Mouse (Mus musculus): Measurements from ENCODE around the gene Galnt16. TPM values are rescaled to one million over a fixed set of nuclear protein-coding genes. Genes with fewer than 3 reads are reported as not detected.

Galnt16 gene
- polyA plus RNA-seq, 2 experiments, result 15.7 to 19.1 TPM

DNA sequence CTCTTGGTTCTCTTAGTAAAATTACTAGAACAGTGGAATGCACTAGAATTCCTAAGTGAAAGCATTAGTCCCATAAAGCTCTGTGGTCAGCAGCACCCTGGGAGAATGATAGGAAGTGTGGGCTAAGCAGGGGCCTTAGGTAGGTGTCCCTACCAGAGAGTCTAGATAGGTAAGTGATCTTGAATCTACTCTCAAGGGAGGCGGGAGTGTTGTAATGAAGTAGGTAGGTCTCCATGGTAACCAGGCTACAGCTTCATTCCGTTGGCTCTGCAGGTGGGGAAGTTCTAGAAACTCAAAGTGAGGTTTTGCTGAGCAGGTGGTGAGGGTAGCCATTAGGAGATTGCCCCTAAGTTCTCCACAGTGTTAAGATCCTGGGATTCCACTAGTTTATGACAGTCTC is 47.7 kb downstream of the Galnt16 start:
- no peak overlapping the region for H3K4me2 ChIP-seq (replicated peaks; ENCODE audit: low read depth, low read length, severe bottlenecking)
- no peaks in the 10 kb centered on the region; the same call in 1 of the 2 replicates for H3K9me3 ChIP-seq (ENCODE audit: control insufficient read depth, low read length)
- no peak for TF ChIP-seq POLR2A (IDR thresholded peaks at IDR 0.05; ENCODE audit: borderline replicate concordance, extremely low read depth, insufficient read depth, insufficient read length)
- no peaks in the 10 kb centered on the region for H3K27me3 ChIP-seq (ENCODE audit: control insufficient read depth, insufficient read depth, low read length)
- WGBS, result 42% methylated on average over 2 of the region's 2 CpGs
- ATAC-seq (ENCODE audit: low FRiP score, low read depth) (no peak), DNase-seq (ENCODE audit: low spot score) (no peak)
- H3K27ac ChIP-seq (replicated peaks; ENCODE audit: low read depth, low read length), result no peak overlapping the region
- H3K4me3 ChIP-seq (replicated peaks; ENCODE audit: low read length), result no peak overlapping the region
- H3K4me1 ChIP-seq (ENCODE audit: control insufficient read depth, insufficient read depth, low read length), result peaks cover 24% of the 10 kb centered on the region
- H3K36me3 ChIP-seq (ENCODE audit: control insufficient read depth, insufficient read depth, low read length), result no peaks in the 10 kb centered on the region
- no peak overlapping the region for H3K9ac ChIP-seq (ENCODE audit: low read depth, low read length, severe bottlenecking)

DNA sequence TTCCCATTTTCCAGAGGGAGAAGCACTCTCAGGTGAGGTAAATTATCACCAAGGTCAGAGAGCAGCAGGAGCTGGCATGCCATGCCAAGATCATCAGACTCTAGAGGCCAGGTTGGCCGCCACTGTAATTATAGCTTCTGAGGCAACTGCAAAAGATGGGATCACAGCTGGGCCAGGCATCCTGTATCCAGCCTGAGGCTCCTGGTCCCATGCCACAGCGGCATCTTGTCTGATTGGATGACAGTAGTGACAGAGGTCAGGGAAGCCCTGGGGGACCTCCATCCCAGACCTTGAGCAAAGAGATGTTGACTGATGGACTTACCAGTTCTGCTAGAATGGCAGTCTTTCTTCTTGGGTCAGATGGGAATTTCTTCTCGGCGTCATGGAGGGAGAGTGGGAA is 48.4 kb downstream of the Galnt16 start:
- DNase-seq (ENCODE audit: low spot score), result no peak
- H3K4me2 ChIP-seq (replicated peaks; ENCODE audit: low read depth, low read length, severe bottlenecking), result no peak overlapping the region
- ATAC-seq (ENCODE audit: low FRiP score, low read depth), result peak; percentile 15; the same call in 1 of the 2 replicates

DNA sequence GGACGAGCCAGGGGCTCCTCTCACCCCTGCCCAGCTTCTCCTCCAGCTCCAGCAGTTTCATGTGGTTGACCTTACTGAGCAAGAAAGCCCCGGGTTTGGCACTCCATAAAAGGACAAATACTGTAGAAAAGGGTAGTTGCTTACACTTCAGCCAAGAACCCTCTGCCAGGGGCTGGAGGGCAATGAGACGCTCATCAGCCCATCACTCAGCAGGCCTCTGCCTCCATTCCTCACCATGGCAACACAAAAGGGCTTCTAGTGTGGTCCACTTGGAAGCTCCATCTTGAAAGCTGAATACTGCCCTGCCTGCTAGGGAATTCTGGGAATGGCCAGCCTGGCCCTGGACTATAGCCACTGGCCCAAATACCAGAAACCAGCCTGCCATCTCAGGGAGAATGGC is 49.3 kb downstream of the Galnt16 start:
- no peak for DNase-seq (ENCODE audit: low spot score)
- ATAC-seq (ENCODE audit: low FRiP score, low read depth), result no peak
- Histone ChIP-seq H3K9ac (ENCODE audit: low read depth, low read length, severe bottlenecking) (no peak overlapping the region), H3K27ac (replicated peaks; ENCODE audit: low read depth, low read length) (no peak overlapping the region), H3K36me3 (ENCODE audit: control insufficient read depth, insufficient read depth, low read length) (no peaks in the 10 kb centered on the region), H3K9me3 (ENCODE audit: control insufficient read depth, low read length) (no peaks in the 10 kb centered on the region), H3K4me1 (ENCODE audit: control insufficient read depth, insufficient read depth, low read length) (peaks cover 24% of the 10 kb centered on the region), H3K4me3 (replicated peaks; ENCODE audit: low read length) (no peak overlapping the region), H3K4me2 (replicated peaks; ENCODE audit: low read depth, low read length, severe bottlenecking) (no peak overlapping the region), H3K27me3 (ENCODE audit: control insufficient read depth, insufficient read depth, low read length) (no peaks in the 10 kb centered on the region)
- no peak for TF ChIP-seq POLR2A (IDR thresholded peaks at IDR 0.05; ENCODE audit: borderline replicate concordance, extremely low read depth, insufficient read depth, insufficient read length)
- WGBS, result 18% methylated on average over 3 of the region's 3 CpGs

More for the DNA sequence above, 48.4 kb downstream of the Galnt16 start:
- 9% methylated on average over 4 of the region's 4 CpGs for WGBS
- Histone ChIP-seq H3K36me3 (ENCODE audit: control insufficient read depth, insufficient read depth, low read length) (no peaks in the 10 kb centered on the region), H3K27ac (replicated peaks; ENCODE audit: low read depth, low read length) (no peak overlapping the region; the same call in 1 of the 2 replicates), H3K4me3 (replicated peaks; ENCODE audit: low read length) (no peak overlapping the region), H3K27me3 (ENCODE audit: control insufficient read depth, insufficient read depth, low read length) (no peaks in the 10 kb centered on the region), H3K4me1 (ENCODE audit: control insufficient read depth, insufficient read depth, low read length) (peaks cover 24% of the 10 kb centered on the region), H3K9me3 (ENCODE audit: control insufficient read depth, low read length) (no peaks in the 10 kb centered on the region), H3K9ac (ENCODE audit: low read depth, low read length, severe bottlenecking) (no peak overlapping the region)
- no peak for TF ChIP-seq POLR2A (IDR thresholded peaks at IDR 0.05; ENCODE audit: borderline replicate concordance, extremely low read depth, insufficient read depth, insufficient read length)

GRCm38 (mm10) chr12:80569561-80569960 is 51.5 kb downstream of the Galnt16 start:
- H3K4me2 ChIP-seq (replicated peaks; ENCODE audit: low read depth, low read length, severe bottlenecking), result no peak overlapping the region
- no peaks in the 10 kb centered on the region for H3K9me3 ChIP-seq (ENCODE audit: control insufficient read depth, low read length)
- H3K27me3 ChIP-seq (ENCODE audit: control insufficient read depth, insufficient read depth, low read length), result no peaks in the 10 kb centered on the region
- no peak overlapping the region for H3K27ac ChIP-seq (replicated peaks; ENCODE audit: low read depth, low read length)
- no peak overlapping the region for H3K4me3 ChIP-seq (replicated peaks; ENCODE audit: low read length)
- DNase-seq (ENCODE audit: low spot score), result no peak
- WGBS, result 58% methylated on average over 2 of the region's 2 CpGs
- ATAC-seq (ENCODE audit: low FRiP score, low read depth), result no peak
- H3K9ac ChIP-seq (ENCODE audit: low read depth, low read length, severe bottlenecking), result no peak overlapping the region
- H3K4me1 ChIP-seq (ENCODE audit: control insufficient read depth, insufficient read depth, low read length), result peaks cover 23% of the 10 kb centered on the region
- no peaks in the 10 kb centered on the region for H3K36me3 ChIP-seq (ENCODE audit: control insufficient read depth, insufficient read depth, low read length)
- TF ChIP-seq POLR2A (IDR thresholded peaks at IDR 0.05; ENCODE audit: borderline replicate concordance, extremely low read depth, insufficient read depth, insufficient read length), result no peak

GRCm38 (mm10) chr12:80574318-80574717 is 56.2 kb downstream of the Galnt16 start:
- H3K4me2 ChIP-seq (replicated peaks; ENCODE audit: low read depth, low read length, severe bottlenecking), result no peak overlapping the region
- H3K27me3 ChIP-seq (ENCODE audit: control insufficient read depth, insufficient read depth, low read length), result no peaks in the 10 kb centered on the region
- TF ChIP-seq POLR2A (IDR thresholded peaks at IDR 0.05; ENCODE audit: borderline replicate concordance, extremely low read depth, insufficient read depth, insufficient read length), result no peak
- DNase-seq (ENCODE audit: low spot score), result no peak
- no peak for ATAC-seq (ENCODE audit: low FRiP score, low read depth)
- H3K4me1 ChIP-seq (ENCODE audit: control insufficient read depth, insufficient read depth, low read length), result peaks cover 9% of the 10 kb centered on the region
- no peaks in the 10 kb centered on the region for H3K9me3 ChIP-seq (ENCODE audit: control insufficient read depth, low read length)
- H3K9ac ChIP-seq (ENCODE audit: low read depth, low read length, severe bottlenecking), result 0 out of 2 replicates have a peak overlapping the region, but pooled peaks have one; percentile 28
- no peak overlapping the region for H3K27ac ChIP-seq (replicated peaks; ENCODE audit: low read depth, low read length)
- no peaks in the 10 kb centered on the region for H3K36me3 ChIP-seq (ENCODE audit: control insufficient read depth, insufficient read depth, low read length)
- 89% methylated on average over 4 of the region's 4 CpGs for WGBS
- H3K4me3 ChIP-seq (replicated peaks; ENCODE audit: low read length), result no peak overlapping the region

Measured in limb, embryonic 14.5 days (tissue).